Mouse (Mus musculus) CH12F3 (cell line): ENCODE data around the gene Crtc2.
"Not testable (repeated sequence)": the region's sequence is repeated elsewhere in the genome, so short reads cannot be mapped to it uniquely, and the experiment has no call there.

ENCODE experiments used
- in situ Hi-C: fragments of 300-500 bp; cut with MboI; formaldehyde crosslinking; loops from 2 replicates; pipeline ENCODE4 v1.14.3; 2020; ENCODE audit warnings: low sequenced_read_pairs

The Crtc2 gene

GRCm38 (mm10) chr3:90241669-90242358 lies 12.1 kb upstream of the Crtc2 start:
- in situ Hi-C loops = no loop called here

- in situ Hi-C loops = no loop called here
Measured at GRCm38 (mm10) chr3:90242984-90243775, 10.8 kb upstream of the Crtc2 start, which contains the start of gene Creb3l4. Gene Creb3l4 (minus strand): TSS chr3:90243512.

- in situ Hi-C loops = no loop called here
Measured at GRCm38 (mm10) chr3:90245406-90245805, 8.6 kb upstream of the Crtc2 start.

GRCm38 (mm10) chr3:90247630-90247959 lies 6.4 kb upstream of the Crtc2 start:
- in situ Hi-C loops = no loop called here

GRCm38 (mm10) chr3:90247960-90248745 lies 5.8 kb upstream of the Crtc2 start, which contains the start of gene Slc39a1:
Gene Slc39a1 (plus strand): TSS chr3:90248172.
- in situ Hi-C loops = no loop called here

- in situ Hi-C loops = no loop called here
Measured at GRCm38 (mm10) chr3:90248746-90249100, 5.2 kb upstream of the Crtc2 start.

GRCm38 (mm10) chr3:90250791-90251190 lies 3.2 kb upstream of the Crtc2 start:
- in situ Hi-C loops = no loop called here

GRCm38 (mm10) chr3:90251731-90252226 lies 2.2 kb upstream of the Crtc2 start:
- in situ Hi-C loops = not testable (repeated sequence)

- in situ Hi-C loops = not testable (repeated sequence)
Measured at GRCm38 (mm10) chr3:90252659-90253058, 1.3 kb upstream of the Crtc2 start.

- in situ Hi-C loops = not testable (repeated sequence)
Measured at GRCm38 (mm10) chr3:90253174-90253573, 789 bp upstream of the Crtc2 start.

GRCm38 (mm10) chr3:90254419-90255193 lies 643 bp downstream of the Crtc2 start:
- in situ Hi-C loops = no loop called here

GRCm38 (mm10) chr3:90255194-90255565 lies 1.2 kb downstream of the Crtc2 start:
- in situ Hi-C loops = no loop called here

GRCm38 (mm10) chr3:90255784-90256353 lies 1.9 kb downstream of the Crtc2 start:
- in situ Hi-C loops = no loop called here

- in situ Hi-C loops = no loop called here
Measured at GRCm38 (mm10) chr3:90256731-90257530, 3.0 kb downstream of the Crtc2 start.

- in situ Hi-C loops = no loop called here
Measured at GRCm38 (mm10) chr3:90258521-90258920, 4.6 kb downstream of the Crtc2 start.

GRCm38 (mm10) chr3:90263121-90263771 lies 9.3 kb downstream of the Crtc2 start:
- in situ Hi-C loops = no loop called here

- in situ Hi-C loops = no loop called here
Measured at GRCm38 (mm10) chr3:90264687-90265033, 10.7 kb downstream of the Crtc2 start.

GRCm38 (mm10) chr3:90265034-90265931 lies 11.3 kb downstream of the Crtc2 start, which contains the start of gene Dennd4b:
Gene Dennd4b (plus strand): TSS chr3:90265185.
- in situ Hi-C loops = no loop called here
